In genomic region chr9:108819495-108819894, GRCm38 (mm10) we compare ENCODE assay signal across 8 mouse cellular contexts. TPM values are rescaled to one million over a fixed set of nuclear protein-coding genes. Genes with fewer than 3 reads are reported as not detected.
A peak's percentile ranks its signal among the peaks of the same experiment; 100 is the strongest.
DNase-seq lines count a peak whose midpoint lies in the region; ATAC-seq and TF ChIP-seq lines count a peak whose summit lies in the region.

No protein-coding gene starts in this region.

- H3K79me2 ChIP-seq in heart, adult 2 months (replicated peaks; ENCODE audit: control insufficient read depth, insufficient read depth, low read length), result no peaks in the 10 kb centered on the region

- no peak for ATAC-seq in heart, embryonic 12.5 days (ENCODE audit: insufficient number of reproducible peaks, low FRiP score)
- peak; percentile 70 for ATAC-seq in megakaryocyte, adult 5-6 weeks (ENCODE audit: poor library complexity, severe bottlenecking)
- ATAC-seq in activated CD4-positive, CD25-positive, alpha-beta regulatory T cell, adult 4 months, result no peak

- TF ChIP-seq POLR2A in heart, adult 2 months (IDR thresholded peaks at IDR 0.05; ENCODE audit: insufficient read depth, low read depth, low read length), result no peak
- no peak for TF ChIP-seq POLR2A in testis, adult 2 months (IDR thresholded peaks at IDR 0.05; ENCODE audit: control insufficient read depth, low read depth, low read length)

- 60% methylated on average over 3 of the region's 3 CpGs for WGBS in heart, adult 2 months
- 59% methylated on average over 3 of the region's 3 CpGs for WGBS in heart, embryonic 12.5 days

- H3K4me1 ChIP-seq in heart, adult 2 months (ENCODE audit: control insufficient read depth, insufficient read depth, low read length), result no peaks in the 10 kb centered on the region
- H3K4me1 ChIP-seq in heart, embryonic 12.5 days (replicated peaks), result no peaks in the 10 kb centered on the region
- H3K4me1 ChIP-seq in testis, adult 2 months (ENCODE audit: control insufficient read depth, insufficient read depth, low read length), result peaks cover under 1% of the 10 kb centered on the region

- H3K4me3 ChIP-seq in heart, adult 2 months, result no peak overlapping the region
- H3K4me3 ChIP-seq in heart, embryonic 12.5 days, result no peak overlapping the region
- no peak overlapping the region for H3K4me3 ChIP-seq in testis, adult 2 months (ENCODE audit: control insufficient read depth, low read depth, low read length)

- TF ChIP-seq CTCF in heart, adult 2 months (IDR thresholded peaks at IDR 0.05), result peak; percentile 92
- TF ChIP-seq CTCF in testis, adult 2 months (IDR thresholded peaks at IDR 0.05; ENCODE audit: control insufficient read depth, insufficient read depth, insufficient replicate concordance, low read depth, low read length), result peak; percentile 38; the same call in 1 of the 2 replicates

- peaks cover 3% of the 10 kb centered on the region; the same call in 1 of the 2 replicates for H3K27me3 ChIP-seq in heart, adult 2 months (ENCODE audit: control insufficient read depth, insufficient read depth, low read length)
- H3K27me3 ChIP-seq in heart, embryonic 12.5 days (replicated peaks), result peaks cover 31% of the 10 kb centered on the region
- H3K27me3 ChIP-seq in testis, adult 2 months (ENCODE audit: control insufficient read depth, insufficient read depth, low read length), result no peaks in the 10 kb centered on the region

- no peaks in the 10 kb centered on the region for H3K36me3 ChIP-seq in heart, adult 2 months (ENCODE audit: control insufficient read depth, insufficient read depth, low read length)
- H3K36me3 ChIP-seq in heart, embryonic 12.5 days, result peaks cover 39% of the 10 kb centered on the region
- H3K36me3 ChIP-seq in testis, adult 2 months (ENCODE audit: control insufficient read depth, insufficient read depth, low read length), result no peaks in the 10 kb centered on the region

- H3K9ac ChIP-seq in heart, adult 2 months (ENCODE audit: low read depth, low read length), result no peak overlapping the region
- no peak overlapping the region for H3K9ac ChIP-seq in heart, embryonic 12.5 days

- no peak overlapping the region for H3K4me2 ChIP-seq in heart, embryonic 12.5 days

- no peaks in the 10 kb centered on the region for H3K9me3 ChIP-seq in heart, embryonic 12.5 days (replicated peaks)

- TF ChIP-seq EP300 in heart, adult 2 months (IDR thresholded peaks at IDR 0.05; ENCODE audit: insufficient read depth, low read depth, low read length), result peak; percentile 50; the same call in 1 of the 2 replicates

- DNase-seq in heart, adult 2 months, result peak in 1 of 2 experiments; percentile 72
- DNase-seq in testis, postnatal 14 days (ENCODE audit: low spot score), result no peak
- DNase-seq in brain, adult 2 months (ENCODE audit: low read depth, low spot score), result peak; percentile 79
- peak; percentile 66 to 77 for DNase-seq in heart, postnatal 14 days

- no peak overlapping the region for H3K27ac ChIP-seq in heart, adult 2 months
- no peak overlapping the region for H3K27ac ChIP-seq in heart, embryonic 12.5 days (ENCODE audit: poor library complexity, severe bottlenecking)
- no peak overlapping the region for H3K27ac ChIP-seq in testis, adult 2 months (ENCODE audit: control insufficient read depth, insufficient read depth, low read depth, low read length)

- intact Hi-C loops in heart, adult 2 months (cut with DNase I), result loop anchor here (1.0 kb wide), 1 partner anchor 66 kb away; no protein-coding TSS in a partner anchor
- intact Hi-C loops in heart, postnatal 14 days (cut with DNase I), result no loop called here

RNA-seq across cellular contexts. Expression of gene Celsr3, which starts 6.6 kb away (rescaled TPM):
- under 1 TPM; 0.02 to 0.03 TPM for total RNA-seq in heart, adult 2 months (2021)
- 0.06 and 0.41 TPM in 2 replicates for polyA plus RNA-seq in heart, adult 2 months (2012; rRNA removed)
- 0.08 and 0.09 TPM in 2 replicates for polyA plus RNA-seq in heart, embryonic 12.5 days (2016; fragmentation: Nextera tagmentation; extraction: Ambion mirVana)
- 1.2 and 1.3 TPM in 2 replicates for polyA plus RNA-seq in testis, adult 2 months (2012; rRNA removed)
- under 1 TPM; 0.12 TPM for total RNA-seq in heart, postnatal 14 days (2021)
- total RNA-seq in megakaryocyte, adult 5-6 weeks (2015), result 3.9 and 5.7 TPM in 2 replicates
- 2.4 and 3.3 TPM in 2 replicates for total RNA-seq in megakaryocyte, adult 5-6 weeks (2017)
- not detected for polyA plus RNA-seq in activated CD4-positive, CD25-positive, alpha-beta regulatory T cell, adult 4 months (2017; shearing (Covaris generic))

RNA-seq across cellular contexts. Expression of gene Nckipsd, which starts 11.3 kb away (rescaled TPM):
- total RNA-seq in heart, adult 2 months (2021), result 1 to 10 TPM; 7.8 to 8.9 TPM
- polyA plus RNA-seq in heart, adult 2 months (2012; rRNA removed), result 16.8 and 19.6 TPM in 2 replicates
- polyA plus RNA-seq in heart, embryonic 12.5 days (2016; fragmentation: Nextera tagmentation; extraction: Ambion mirVana), result 8.9 and 9.2 TPM in 2 replicates
- polyA plus RNA-seq in testis, adult 2 months (2012; rRNA removed), result 5.6 and 5.9 TPM in 2 replicates
- total RNA-seq in heart, postnatal 14 days (2021), result 10 to 100 TPM in 1 of 2 experiments, 1 to 10 TPM in 1; 9.9 to 11.4 TPM
- 13.9 and 19.3 TPM in 2 replicates for total RNA-seq in megakaryocyte, adult 5-6 weeks (2015)
- 11.5 and 14.8 TPM in 2 replicates for total RNA-seq in megakaryocyte, adult 5-6 weeks (2017)
- polyA plus RNA-seq in activated CD4-positive, CD25-positive, alpha-beta regulatory T cell, adult 4 months (2017; shearing (Covaris generic)), result 1 to 10 TPM; 3.9 to 7.3 TPM

RNA-seq across cellular contexts. Expression of gene Slc26a6, which starts 33.6 kb away (rescaled TPM):
- 10 to 100 TPM; 20.8 to 24.3 TPM for total RNA-seq in heart, adult 2 months (2021)
- polyA plus RNA-seq in heart, adult 2 months (2012; rRNA removed), result 34.5 and 47.8 TPM in 2 replicates
- polyA plus RNA-seq in heart, embryonic 12.5 days (2016; fragmentation: Nextera tagmentation; extraction: Ambion mirVana), result 6.0 and 8.0 TPM in 2 replicates
- 7.2 and 8.4 TPM in 2 replicates for polyA plus RNA-seq in testis, adult 2 months (2012; rRNA removed)
- total RNA-seq in heart, postnatal 14 days (2021), result 10 to 100 TPM; 27.0 TPM
- total RNA-seq in megakaryocyte, adult 5-6 weeks (2015), result 10.0 and 14.2 TPM in 2 replicates
- 2.7 and 4.5 TPM in 2 replicates for total RNA-seq in megakaryocyte, adult 5-6 weeks (2017)
- polyA plus RNA-seq in activated CD4-positive, CD25-positive, alpha-beta regulatory T cell, adult 4 months (2017; shearing (Covaris generic)), result 1 to 10 TPM; 6.0 to 9.3 TPM

RNA-seq across cellular contexts. Expression of gene Ip6k2, which starts 35.9 kb away (rescaled TPM):
- 10 to 100 TPM; 19.2 to 20.6 TPM for total RNA-seq in heart, adult 2 months (2021)
- polyA plus RNA-seq in heart, adult 2 months (2012; rRNA removed), result 22.3 and 25.7 TPM in 2 replicates
- 45.1 and 47.7 TPM in 2 replicates for polyA plus RNA-seq in heart, embryonic 12.5 days (2016; fragmentation: Nextera tagmentation; extraction: Ambion mirVana)
- polyA plus RNA-seq in testis, adult 2 months (2012; rRNA removed), result 49.7 and 54.0 TPM in 2 replicates
- total RNA-seq in heart, postnatal 14 days (2021), result 10 to 100 TPM; 30.7 to 31.8 TPM
- total RNA-seq in megakaryocyte, adult 5-6 weeks (2015), result 10.6 and 15.8 TPM in 2 replicates
- total RNA-seq in megakaryocyte, adult 5-6 weeks (2017), result 30.6 and 35.4 TPM in 2 replicates
- polyA plus RNA-seq in activated CD4-positive, CD25-positive, alpha-beta regulatory T cell, adult 4 months (2017; shearing (Covaris generic)), result 10 to 100 TPM; 13.2 to 15.8 TPM
